Mouse (Mus musculus) intestine, embryonic 16.5 days (tissue): ENCODE results near the gene 1110002E22Rik. TPM values are rescaled to one million over a fixed set of nuclear protein-coding genes. Genes with fewer than 3 reads are reported as not detected.
A peak's percentile ranks its signal among the peaks of the same experiment; 100 is the strongest.

Source experiments
- ATAC-seq: fragments of 200-750 bp; cut with Nextera tagmentation; 2 replicates; pipeline ENCODE4 v1.8.0; 2017; ENCODE audit warnings: moderate TSS enrichment, moderate library complexity
- H3K27ac ChIP-seq: fragments of 300-500 bp; sonication (generic); 2 replicates; pipeline ENCODE4 v1.5.1; 2014; ENCODE audit warnings: mild to moderate bottlenecking, low read length
- H3K27me3 ChIP-seq: fragments of 300-500 bp; sonication (generic); replicated peaks from 2 replicates; pipeline ENCODE4 v1.6.1; 2014; ENCODE audit warnings: low read length, control low read depth, mixed read lengths; ENCODE audit not compliant: control insufficient read depth, insufficient read depth
- H3K36me3 ChIP-seq: fragments of 300-500 bp; sonication (generic); 2 replicates; pipeline ENCODE4 v1.6.1; 2014; ENCODE audit warnings: low read length, control low read depth; ENCODE audit not compliant: control insufficient read depth, insufficient read depth
- H3K4me1 ChIP-seq: fragments of 300-500 bp; sonication (generic); 2 replicates; pipeline ENCODE4 v1.6.1; 2014; ENCODE audit warnings: low read length, control low read depth, mixed read lengths; ENCODE audit not compliant: control insufficient read depth, insufficient read depth
- H3K4me2 ChIP-seq: fragments of 300-500 bp; sonication (generic); 2 replicates; pipeline ENCODE4 v1.6.1; 2014; ENCODE audit warnings: low read depth, low read length, control low read depth
- H3K4me3 ChIP-seq: fragments of 300-500 bp; sonication (generic); 2 replicates; pipeline ENCODE4 v1.5.1; 2014; ENCODE audit warnings: mild to moderate bottlenecking, low read length
- H3K9ac ChIP-seq: fragments of 300-500 bp; sonication (generic); 2 replicates; pipeline ENCODE4 v1.6.1; 2014; ENCODE audit warnings: low read depth, low read length
- H3K9me3 ChIP-seq: fragments of 300-500 bp; sonication (generic); 2 replicates; pipeline ENCODE4 v1.6.1; 2016; ENCODE audit warnings: low read length, control low read depth; ENCODE audit not compliant: control insufficient read depth
- WGBS: fragments of 180-500 bp; shearing (Covaris S2); extraction: QIAGEN DNeasy Blood & Tissue Kit; methylation state at CpG from one replicate; pipeline ENCODE4 v1.1.7; 2014; 5-methylcytosine and 5-hydroxymethylcytosine counted together
- polyA plus RNA-seq: library from polyadenylated mRNA; unstranded; fragments of >200 nt; fragmentation: Nextera tagmentation; extraction: Ambion mirVana; gene quantifications from 2 replicates; pipeline ENCODE4 v1.2.1, GENCODE M21; 2015

1110002E22Rik gene
- polyA plus RNA-seq, result 0.15 and 0.18 TPM in 2 replicates

DNA sequence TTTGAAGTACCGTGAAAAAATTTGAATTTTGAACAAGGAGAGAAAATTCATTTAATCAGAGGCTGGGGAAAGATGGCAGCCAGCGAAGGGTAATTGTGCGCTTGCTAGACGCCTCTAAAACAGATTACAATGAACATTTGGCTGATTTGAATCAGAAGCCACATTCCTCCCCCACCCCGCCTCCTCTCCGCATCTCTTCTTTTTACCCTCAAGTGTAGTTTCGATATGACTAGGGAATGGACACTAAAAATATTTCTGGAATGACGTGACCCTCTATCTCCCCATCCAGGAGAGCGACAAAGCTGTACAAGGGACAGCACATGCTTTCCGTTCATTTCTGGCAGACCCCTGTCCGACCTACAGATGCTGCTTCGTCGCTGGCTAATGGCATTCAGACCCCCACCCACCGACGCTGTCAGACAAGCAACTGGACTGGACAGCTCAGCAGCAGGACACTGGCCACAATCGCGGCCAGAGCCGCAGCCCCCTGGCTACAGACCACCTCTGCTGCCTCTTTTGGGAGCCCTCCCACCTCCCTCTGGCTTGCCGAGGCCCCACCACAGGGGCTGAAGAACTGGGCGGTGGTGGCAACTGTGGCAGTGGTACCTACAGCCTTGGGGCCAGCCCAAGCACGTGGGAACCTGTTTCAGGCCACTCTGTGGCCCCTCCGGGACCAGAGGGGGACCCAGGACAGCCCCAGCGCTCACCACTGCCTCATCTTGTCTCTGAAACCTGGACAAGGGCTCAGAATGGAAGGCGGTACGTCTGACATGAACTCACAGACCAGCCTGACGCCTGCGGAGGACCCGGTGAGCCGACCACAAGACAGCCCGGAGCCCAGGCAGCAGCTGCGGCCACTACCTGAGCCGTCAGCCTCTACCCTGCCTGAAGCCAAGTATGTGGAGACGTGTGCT is at the start of gene 1110002E22Rik:
1110002E22Rik (plus strand) TSS at position 321 of the 914 bp plus-strand sequence.
- H3K4me2 ChIP-seq, result no peak within 1 kb of the TSS
- WGBS, result 69% methylated on average over 33 of the region's 33 CpGs
- no peak within 1 kb of the TSS for H3K9ac ChIP-seq
- no peaks in the 10 kb centered on the region for H3K27me3 ChIP-seq
- H3K4me3 ChIP-seq, result no peak within 1 kb of the TSS
- 0 out of 2 replicates have a peak within 1 kb of the TSS, but pooled peaks have one; percentile 37 for H3K27ac ChIP-seq
- ATAC-seq, result peak; percentile 40; the same call in 1 of the 2 replicates
- no peaks in the 10 kb centered on the region for H3K9me3 ChIP-seq
- peaks cover 5% of the 10 kb centered on the region; the same call in 1 of the 2 replicates for H3K4me1 ChIP-seq
- H3K36me3 ChIP-seq, result no peaks in the 10 kb centered on the region

DNA sequence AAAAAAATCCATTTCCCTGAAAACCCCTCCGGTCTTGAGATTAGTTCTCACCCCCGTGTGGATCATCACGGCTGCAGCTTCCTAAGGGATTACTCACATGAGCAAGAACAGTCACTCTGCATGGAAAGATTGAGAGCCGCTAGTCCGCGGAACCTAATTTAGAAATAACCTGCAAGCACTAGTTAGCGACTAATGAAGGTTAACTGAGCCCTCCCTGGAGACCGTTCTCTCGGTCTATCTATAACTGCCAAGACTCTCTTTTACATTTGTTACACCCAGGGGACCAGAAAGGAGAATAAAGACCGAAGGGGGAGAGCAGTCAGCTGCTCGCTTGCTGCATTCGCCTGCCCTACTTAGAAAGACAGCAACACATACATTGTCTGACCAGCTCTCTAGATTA is 48.0 kb upstream of the 1110002E22Rik start:
- 87% methylated on average over 12 of the region's 12 CpGs for WGBS

DNA sequence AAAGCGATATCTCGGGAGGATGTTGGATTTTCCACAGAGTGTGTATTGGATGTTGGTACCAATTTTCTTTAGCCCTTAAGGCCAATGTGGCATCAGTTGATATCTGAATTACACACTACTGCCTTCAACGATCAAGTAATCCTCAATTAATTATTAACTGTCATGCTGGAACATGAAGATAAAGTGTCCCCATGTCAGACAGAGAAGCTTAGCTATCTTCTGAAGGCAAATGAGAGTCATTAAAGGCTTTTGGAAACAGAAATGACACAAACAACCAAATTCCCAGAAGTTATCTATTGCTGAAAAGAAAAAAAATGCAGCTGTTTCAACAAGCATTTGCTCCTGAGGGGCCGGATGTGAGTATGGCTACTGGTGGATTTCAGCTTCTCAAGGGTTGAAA is 42.8 kb upstream of the 1110002E22Rik start:
- Histone ChIP-seq H3K9ac (no peak overlapping the region), H3K4me1 (peaks cover 9% of the 10 kb centered on the region), H3K36me3 (no peaks in the 10 kb centered on the region), H3K27me3 (no peaks in the 10 kb centered on the region), H3K4me3 (no peak overlapping the region), H3K27ac (no peak overlapping the region), H3K9me3 (no peaks in the 10 kb centered on the region), H3K4me2 (no peak overlapping the region)
- no peak for ATAC-seq
- 78% methylated on average over 4 of the region's 4 CpGs for WGBS

More for the DNA sequence above, 48.0 kb upstream of the 1110002E22Rik start:
- Histone ChIP-seq H3K27ac (no peak overlapping the region), H3K4me2 (no peak overlapping the region), H3K36me3 (no peaks in the 10 kb centered on the region), H3K4me1 (peaks cover 6% of the 10 kb centered on the region; the same call in 1 of the 2 replicates), H3K4me3 (no peak overlapping the region), H3K27me3 (no peaks in the 10 kb centered on the region), H3K9ac (no peak overlapping the region), H3K9me3 (0 out of 2 replicates have a peak, but pooled peaks cover 2% of the 10 kb centered on the region)
- ATAC-seq, result no peak

DNA sequence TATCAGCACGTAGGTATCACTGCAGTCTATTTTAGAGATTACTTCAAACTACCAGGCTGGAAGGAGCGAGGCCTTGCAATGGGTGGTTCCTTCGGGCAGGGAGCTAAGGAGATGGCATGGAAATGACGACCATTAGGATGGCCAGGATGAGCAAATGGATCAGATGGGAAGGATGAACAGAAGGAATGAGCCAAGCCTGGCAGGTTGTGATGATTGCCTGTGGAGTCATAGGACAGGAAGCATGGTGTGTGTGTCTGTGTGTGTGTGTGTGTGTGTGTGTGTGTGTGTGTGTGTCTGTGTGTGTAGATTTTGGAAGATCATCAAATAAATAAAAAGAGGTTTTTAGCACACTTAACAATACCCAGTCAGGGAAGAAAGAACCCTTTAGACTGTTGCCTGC is 42.2 kb upstream of the 1110002E22Rik start:
- 86% methylated on average over 4 of the region's 4 CpGs for WGBS
- H3K9me3 ChIP-seq, result no peaks in the 10 kb centered on the region
- H3K36me3 ChIP-seq, result no peaks in the 10 kb centered on the region
- H3K4me3 ChIP-seq, result no peak overlapping the region
- H3K4me2 ChIP-seq, result no peak overlapping the region
- ATAC-seq, result no peak
- H3K4me1 ChIP-seq, result peaks cover 9% of the 10 kb centered on the region
- no peaks in the 10 kb centered on the region for H3K27me3 ChIP-seq
- no peak overlapping the region for H3K27ac ChIP-seq
- no peak overlapping the region for H3K9ac ChIP-seq

DNA sequence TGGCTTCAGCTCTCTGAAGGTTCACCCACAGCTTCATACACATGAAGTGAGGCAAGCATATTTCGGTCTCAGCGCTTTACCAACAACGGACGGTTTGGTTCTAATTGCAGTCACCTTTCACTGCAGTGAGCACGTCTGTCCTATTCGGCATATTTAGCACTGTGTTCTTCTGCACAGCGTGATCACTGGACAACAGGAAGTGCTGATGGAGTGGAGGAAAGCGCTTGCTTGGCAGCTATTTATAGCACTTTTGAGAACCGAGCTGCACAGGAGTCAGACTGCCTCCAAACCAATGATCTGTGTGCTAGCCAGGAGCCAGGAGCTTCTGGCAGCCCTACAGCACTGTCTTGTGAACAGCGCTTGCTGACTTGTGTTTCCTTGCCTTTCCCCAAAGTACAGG is 38.6 kb upstream of the 1110002E22Rik start:
- 63% methylated on average over 10 of the region's 10 CpGs for WGBS
- Histone ChIP-seq H3K9me3 (no peaks in the 10 kb centered on the region), H3K4me1 (peaks cover 9% of the 10 kb centered on the region), H3K27ac (no peak overlapping the region), H3K4me2 (no peak overlapping the region), H3K9ac (no peak overlapping the region), H3K4me3 (no peak overlapping the region), H3K27me3 (no peaks in the 10 kb centered on the region), H3K36me3 (no peaks in the 10 kb centered on the region)
- ATAC-seq, result no peak

DNA sequence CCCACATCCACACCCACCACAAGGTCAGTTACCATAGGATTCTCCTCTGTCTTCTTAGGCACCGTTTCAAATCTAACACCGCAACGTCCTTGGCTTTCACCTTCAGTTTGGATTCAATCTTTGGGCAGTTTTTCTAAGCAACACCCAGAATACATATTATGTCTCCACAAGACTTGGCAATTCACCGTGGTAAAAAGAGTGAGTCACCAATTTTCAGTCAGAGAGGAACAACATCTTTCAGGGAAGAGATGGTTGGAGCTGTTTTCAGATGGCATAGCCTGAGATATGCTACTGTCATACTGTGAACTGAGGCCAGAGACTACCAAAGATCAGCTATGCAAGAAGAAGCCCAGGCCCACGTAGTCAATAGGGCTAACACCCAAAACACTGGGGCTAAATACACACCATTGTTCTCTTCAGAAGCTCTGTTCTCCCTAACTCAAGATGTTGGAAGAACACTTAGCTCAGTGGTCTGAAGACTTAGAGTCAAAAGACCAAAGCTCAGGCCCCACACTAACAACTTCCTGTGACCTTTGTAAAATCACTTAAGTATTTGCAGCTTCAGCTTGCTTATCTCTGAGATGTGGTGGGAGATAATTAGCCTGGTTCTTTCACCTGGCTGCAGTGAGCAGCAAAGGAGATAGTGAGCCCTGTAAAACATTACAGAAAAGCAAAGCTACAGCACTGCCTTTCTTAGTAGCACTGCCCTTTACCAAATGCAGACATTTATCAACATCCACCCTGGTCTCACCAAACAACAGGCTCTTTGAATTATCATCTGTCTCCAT is 37.1 kb upstream of the 1110002E22Rik start:
- ATAC-seq, result peak; percentile 75
- no peaks in the 10 kb centered on the region for H3K27me3 ChIP-seq

DNA sequence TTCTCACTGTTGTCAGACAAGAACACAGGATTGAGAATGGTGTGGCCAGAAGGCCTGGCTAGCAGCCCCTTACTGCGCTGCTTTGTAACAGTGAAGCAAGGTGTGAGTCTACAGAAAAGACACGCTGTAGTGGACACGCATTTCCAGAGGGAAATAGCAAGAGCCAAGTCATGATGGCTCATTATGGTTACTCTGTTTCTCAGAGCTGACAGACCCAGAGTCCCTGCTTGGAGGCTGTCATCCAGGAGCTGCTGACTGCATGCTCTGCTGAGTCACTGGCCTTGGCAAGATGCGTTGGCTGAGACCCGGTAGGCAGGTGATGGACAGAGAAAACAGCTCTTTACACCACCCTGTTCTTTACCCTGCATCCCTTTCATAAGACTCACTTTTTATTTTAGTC is 35.5 kb upstream of the 1110002E22Rik start:
- H3K9ac ChIP-seq, result no peak overlapping the region
- H3K9me3 ChIP-seq, result no peaks in the 10 kb centered on the region
- H3K27me3 ChIP-seq, result no peaks in the 10 kb centered on the region
- peaks cover 5% of the 10 kb centered on the region; the same call in 1 of the 2 replicates for H3K4me1 ChIP-seq
- no peak overlapping the region for H3K4me2 ChIP-seq
- no peak for ATAC-seq
- H3K4me3 ChIP-seq, result no peak overlapping the region
- WGBS, result 90% methylated on average over 5 of the region's 5 CpGs
- H3K27ac ChIP-seq, result no peak overlapping the region
- H3K36me3 ChIP-seq, result no peaks in the 10 kb centered on the region

More for the DNA sequence above, 37.1 kb upstream of the 1110002E22Rik start:
- Histone ChIP-seq H3K36me3 (no peaks in the 10 kb centered on the region), H3K27ac (no peak overlapping the region), H3K4me3 (no peak overlapping the region), H3K4me1 (peaks cover 5% of the 10 kb centered on the region; the same call in 1 of the 2 replicates), H3K9ac (no peak overlapping the region), H3K4me2 (no peak overlapping the region), H3K9me3 (no peaks in the 10 kb centered on the region)
- 72% methylated on average over 5 of the region's 5 CpGs for WGBS

DNA sequence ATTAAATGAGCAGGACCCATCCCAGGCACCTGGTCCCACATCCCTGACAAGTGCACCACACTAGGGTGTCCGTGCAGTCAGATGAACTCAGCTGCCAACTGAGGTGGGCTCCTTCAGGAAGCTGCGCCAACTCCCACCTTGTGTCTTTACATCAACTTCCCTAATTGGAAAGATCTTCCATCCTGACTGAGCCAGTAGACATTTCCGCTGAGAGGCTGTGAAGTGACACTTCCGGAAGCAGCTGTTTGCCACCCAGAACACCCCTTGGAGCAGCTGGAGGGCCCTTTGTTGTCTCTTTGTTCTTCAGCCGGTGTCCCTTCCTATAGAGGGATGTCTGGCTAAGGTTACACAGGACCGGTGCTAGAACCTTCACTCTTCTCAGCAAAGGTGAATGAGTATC is 34.3 kb upstream of the 1110002E22Rik start:
- H3K9me3 ChIP-seq, result no peaks in the 10 kb centered on the region
- peaks cover 5% of the 10 kb centered on the region; the same call in 1 of the 2 replicates for H3K4me1 ChIP-seq
- WGBS, result 81% methylated on average over 6 of the region's 6 CpGs

DNA sequence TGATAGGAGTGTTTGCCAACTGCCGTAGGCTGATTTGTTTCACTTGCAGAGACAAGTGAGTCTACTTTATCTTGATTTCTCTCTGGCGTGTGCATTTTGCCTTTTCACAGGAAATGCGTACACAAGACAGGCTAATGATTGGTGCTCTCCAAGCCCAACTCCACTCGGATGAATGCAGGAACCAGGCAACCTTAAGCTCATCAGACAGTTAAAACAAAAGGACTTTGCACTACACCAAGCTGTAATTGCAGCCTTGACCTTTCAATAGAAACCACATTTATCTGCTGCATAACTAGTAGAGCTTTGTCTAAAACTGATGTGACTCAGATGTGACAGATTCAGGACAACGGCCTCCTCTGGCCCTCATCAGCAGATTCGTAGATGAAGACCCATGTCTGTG is 30.9 kb upstream of the 1110002E22Rik start:
- Histone ChIP-seq H3K36me3 (no peaks in the 10 kb centered on the region), H3K9ac (no peak overlapping the region), H3K27me3 (no peaks in the 10 kb centered on the region), H3K27ac (no peak overlapping the region), H3K4me2 (no peak overlapping the region), H3K9me3 (no peaks in the 10 kb centered on the region), H3K4me1 (no peaks in the 10 kb centered on the region), H3K4me3 (no peak overlapping the region)
- no peak for ATAC-seq
- 56% methylated on average over 6 of the region's 6 CpGs for WGBS

More for the DNA sequence above, 34.3 kb upstream of the 1110002E22Rik start:
- H3K27me3 ChIP-seq, result no peaks in the 10 kb centered on the region
- no peak overlapping the region for H3K27ac ChIP-seq
- no peaks in the 10 kb centered on the region for H3K36me3 ChIP-seq
- H3K4me3 ChIP-seq, result no peak overlapping the region
- H3K9ac ChIP-seq, result no peak overlapping the region
- no peak overlapping the region for H3K4me2 ChIP-seq
- ATAC-seq, result no peak
